Mouse (Mus musculus): ENCODE measurements around the gene Aldh1a7. TPM values are rescaled to one million over a fixed set of nuclear protein-coding genes. Genes with fewer than 3 reads are reported as not detected.
"Not testable (repeated sequence)": the region's sequence is repeated elsewhere in the genome, so short reads cannot be mapped to it uniquely, and the experiment has no call there.

Gene Aldh1a7
- total RNA-seq, 1 experiment from 2014 or later, result 8.0 TPM

GRCm38 (mm10) chr19:20653082-20653676, 74.2 kb downstream of the Aldh1a7 start:
- no peak for ATAC-seq (replicated peaks in 1 of 2; ENCODE audit: insufficient read depth in 1 of 2, low FRiP score in 2 of 2, low TSS enrichment in 1 of 2, low read depth in 1 of 2, poor library complexity in 2 of 2, severe bottlenecking in 2 of 2)

- ATAC-seq (replicated peaks in 1 of 2; ENCODE audit: insufficient read depth in 1 of 2, low FRiP score in 2 of 2, low TSS enrichment in 1 of 2, low read depth in 1 of 2, poor library complexity in 2 of 2, severe bottlenecking in 2 of 2), result no peak
Observed at GRCm38 (mm10) chr19:20650008-20650407, 77.4 kb downstream of the Aldh1a7 start.

- not testable (repeated sequence) for ATAC-seq (replicated peaks in 1 of 2; ENCODE audit: insufficient read depth in 1 of 2, low FRiP score in 2 of 2, low TSS enrichment in 1 of 2, low read depth in 1 of 2, poor library complexity in 2 of 2, severe bottlenecking in 2 of 2)
Observed at GRCm38 (mm10) chr19:20647496-20647895, 79.9 kb downstream of the Aldh1a7 start.

GRCm38 (mm10) chr19:20644346-20644745, 83.0 kb downstream of the Aldh1a7 start:
- no peak for ATAC-seq (replicated peaks in 1 of 2; ENCODE audit: insufficient read depth in 1 of 2, low FRiP score in 2 of 2, low TSS enrichment in 1 of 2, low read depth in 1 of 2, poor library complexity in 2 of 2, severe bottlenecking in 2 of 2)

Other genes with a start within 250 kb of the Aldh1a7 start
- 29.0 and 76.0 TPM in 2 replicates for gene Aldh1a1, start 234.8 kb downstream of the Aldh1a7 start, total RNA-seq (2017)
- gene Tmc1, start 226.6 kb upstream of the Aldh1a7 start, total RNA-seq (2017), result 0.44 TPM in 1 of 2 replicates, not detected in the other